Mouse (Mus musculus): ENCODE measurements around the gene Ss18l1. TPM values are rescaled to one million over a fixed set of nuclear protein-coding genes. Genes with fewer than 3 reads are reported as not detected.

The Ss18l1 gene
- 1 to 10 TPM; 8.9 to 9.6 TPM for total RNA-seq (2021)
- long read RNA-seq, experiment 1, full-length matches to known transcripts: 5 of 8 reads
- long read RNA-seq, experiment 1, partial matches to known transcripts: 2 of 8 reads
- long read RNA-seq, experiment 1, other reads (novel, unspliced or antisense): 1 of 8 reads
- long read RNA-seq, experiment 2, full-length matches to known transcripts: 11 of 25 reads
- long read RNA-seq, experiment 2, partial matches to known transcripts: 9 of 25 reads
- long read RNA-seq, experiment 2, other reads (novel, unspliced or antisense): 5 of 25 reads

- DNase-seq (ENCODE audit: low spot score in 2 of 2): peak; percentile 73 to 79
Observed at GRCm38 (mm10) chr2:180042256-180042857, at the start of gene Ss18l1, which contains the start of gene Psma7. Gene Ss18l1, plus strand, starts transcription at chr2:180042509. Gene Psma7, minus strand, starts transcription at chr2:180042433.

- DNase-seq (ENCODE audit: low spot score in 2 of 2): no peak
Observed at GRCm38 (mm10) chr2:179993071-179993470, 49.2 kb upstream of the Ss18l1 start.

- DNase-seq (ENCODE audit: low spot score in 2 of 2): no peak
Observed at GRCm38 (mm10) chr2:179998431-179998830, 43.9 kb upstream of the Ss18l1 start.

GRCm38 (mm10) chr2:180001635-180002034, 40.7 kb upstream of the Ss18l1 start:
- DNase-seq (ENCODE audit: low spot score in 2 of 2): no peak

- no peak for DNase-seq (ENCODE audit: low spot score in 2 of 2)
Observed at GRCm38 (mm10) chr2:180005656-180006351, 36.5 kb upstream of the Ss18l1 start.

- no peak for DNase-seq (ENCODE audit: low spot score in 2 of 2)
Observed at GRCm38 (mm10) chr2:180006352-180007017, 35.8 kb upstream of the Ss18l1 start.

GRCm38 (mm10) chr2:180010686-180011085, 31.6 kb upstream of the Ss18l1 start:
- DNase-seq (ENCODE audit: low spot score in 2 of 2): no peak

GRCm38 (mm10) chr2:180011370-180011769, 30.9 kb upstream of the Ss18l1 start:
- DNase-seq (ENCODE audit: low spot score in 2 of 2): no peak

GRCm38 (mm10) chr2:180013686-180014085, 28.6 kb upstream of the Ss18l1 start:
- DNase-seq (ENCODE audit: low spot score in 2 of 2): no peak

- no peak for DNase-seq (ENCODE audit: low spot score in 2 of 2)
Observed at GRCm38 (mm10) chr2:180017632-180018031, 24.7 kb upstream of the Ss18l1 start.

- DNase-seq (ENCODE audit: low spot score in 2 of 2): no peak
Observed at GRCm38 (mm10) chr2:180018573-180018972, 23.7 kb upstream of the Ss18l1 start.

- no peak for DNase-seq (ENCODE audit: low spot score in 2 of 2)
Observed at GRCm38 (mm10) chr2:180020091-180020661, 22.1 kb upstream of the Ss18l1 start.

- DNase-seq (ENCODE audit: low spot score in 2 of 2): no peak
Observed at GRCm38 (mm10) chr2:180020919-180021318, 21.4 kb upstream of the Ss18l1 start.

- DNase-seq (ENCODE audit: low spot score in 2 of 2): no peak
Observed at GRCm38 (mm10) chr2:180022751-180023150, 19.6 kb upstream of the Ss18l1 start.

GRCm38 (mm10) chr2:180024401-180025098, 17.8 kb upstream of the Ss18l1 start, which contains the start of gene Lsm14b:
Gene Lsm14b, plus strand, starts transcription at chr2:180024987.
- DNase-seq (ENCODE audit: low spot score in 2 of 2): peak; percentile 99 to 100

- DNase-seq (ENCODE audit: low spot score in 2 of 2): peak; percentile 15 to 23
Observed at GRCm38 (mm10) chr2:180025135-180025860, 17.0 kb upstream of the Ss18l1 start.

- DNase-seq (ENCODE audit: low spot score in 2 of 2): no peak
Observed at GRCm38 (mm10) chr2:180025861-180026200, 16.5 kb upstream of the Ss18l1 start.

GRCm38 (mm10) chr2:180027768-180028167, 14.5 kb upstream of the Ss18l1 start:
- no peak for DNase-seq (ENCODE audit: low spot score in 2 of 2)

GRCm38 (mm10) chr2:180031270-180031669, 11.0 kb upstream of the Ss18l1 start:
- DNase-seq (ENCODE audit: low spot score in 2 of 2): no peak

GRCm38 (mm10) chr2:180032925-180033324, 9.4 kb upstream of the Ss18l1 start:
- DNase-seq (ENCODE audit: low spot score in 2 of 2): no peak

All from adrenal gland, postnatal 4 days (tissue).